Mouse (Mus musculus): ENCODE measurements around the gene Gm45521.

DNA sequence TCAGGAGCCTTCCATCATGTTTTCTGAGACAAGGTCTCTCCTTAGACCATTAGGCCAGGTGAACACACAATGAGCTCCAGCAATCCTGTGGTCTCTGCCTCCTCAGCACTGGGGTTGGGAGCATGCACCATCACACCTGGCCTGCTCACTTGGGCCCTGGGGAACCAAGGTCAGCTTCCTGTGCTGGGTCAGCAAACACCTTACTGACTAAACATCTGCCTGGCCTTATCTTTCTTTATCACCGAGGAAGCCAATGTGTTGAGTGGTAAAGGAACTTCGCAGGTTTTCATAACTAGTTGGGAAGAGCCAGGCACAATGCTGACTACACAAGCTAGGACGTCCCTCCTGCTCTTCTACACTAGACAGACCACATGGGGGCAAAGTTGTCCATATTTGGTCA lies 32.9 kb downstream of the Gm45521 start:
- TF ChIP-seq POLR2A (IDR thresholded peaks at IDR 0.05; ENCODE audit: extremely low read depth, insufficient read depth, low read length), result no peak
- TF ChIP-seq CTCF (IDR thresholded peaks at IDR 0.05; ENCODE audit: extremely low read depth, insufficient read depth, low read length), result no peak
